Mouse (Mus musculus) regulatory T cell (primary cell): ENCODE data around the gene Trub1.

Source experiments
- in situ Hi-C: fragments of 300-600 bp; cut with MboI, MseI; formaldehyde crosslinking; loops from one replicate; pipeline ENCODE4 v1.15.1; 2025; ENCODE audit warnings: high pct_unique_total_duplicates

The Trub1 gene

GRCm38 (mm10) chr19:57540118-57540517 is 87.4 kb downstream of the Trub1 start:
- in situ Hi-C loops: no loop called here
